Mouse (Mus musculus): ENCODE results near the gene Drd3. TPM values are rescaled to one million over a fixed set of nuclear protein-coding genes. Genes with fewer than 3 reads are reported as not detected.

Gene Drd3
- polyA plus RNA-seq, 1 experiment from 2014 or later, result not detected

- Histone ChIP-seq H3K27me3 (replicated peaks; ENCODE audit: control insufficient read depth, insufficient read depth, low read length) (no peaks in the 10 kb centered on the region), H3K4me1 (ENCODE audit: control insufficient read depth, insufficient read depth, low read length) (no peaks in the 10 kb centered on the region), H3K9ac (ENCODE audit: low read depth, low read length) (no peak overlapping the region), H3K36me3 (ENCODE audit: control insufficient read depth, insufficient read depth, low read length) (no peaks in the 10 kb centered on the region), H3K4me2 (ENCODE audit: low read depth, low read length) (no peak overlapping the region), H3K27ac (replicated peaks; ENCODE audit: low read depth, low read length) (no peak overlapping the region), H3K9me3 (ENCODE audit: control insufficient read depth, low read length) (no peaks in the 10 kb centered on the region), H3K4me3 (ENCODE audit: low read depth, low read length) (no peak overlapping the region)
- WGBS, result 70% methylated on average over 1 of the region's 1 CpGs
- DNase-seq (ENCODE audit: low spot score), result no peak
- no peak for ATAC-seq (ENCODE audit: low read depth)
These were observed 96.0 kb downstream of the Drd3 start for GRCm38 (mm10) chr16:43849839-43850238.

- Histone ChIP-seq H3K9me3 (ENCODE audit: control insufficient read depth, low read length) (no peaks in the 10 kb centered on the region), H3K27me3 (replicated peaks; ENCODE audit: control insufficient read depth, insufficient read depth, low read length) (no peaks in the 10 kb centered on the region), H3K4me3 (ENCODE audit: low read depth, low read length) (no peak overlapping the region), H3K4me2 (ENCODE audit: low read depth, low read length) (no peak overlapping the region), H3K9ac (ENCODE audit: low read depth, low read length) (no peak overlapping the region), H3K27ac (replicated peaks; ENCODE audit: low read depth, low read length) (no peak overlapping the region), H3K36me3 (ENCODE audit: control insufficient read depth, insufficient read depth, low read length) (peaks cover 20% of the 10 kb centered on the region), H3K4me1 (ENCODE audit: control insufficient read depth, insufficient read depth, low read length) (no peaks in the 10 kb centered on the region; the same call in 1 of the 2 replicates)
- 88% methylated on average over 5 of the region's 5 CpGs for WGBS
- DNase-seq (ENCODE audit: low spot score) (no peak), ATAC-seq (ENCODE audit: low read depth) (no peak)
These were observed 105.2 kb downstream of the Drd3 start for GRCm38 (mm10) chr16:43858941-43859476.

- Histone ChIP-seq H3K4me3 (ENCODE audit: low read depth, low read length) (no peak overlapping the region), H3K27ac (replicated peaks; ENCODE audit: low read depth, low read length) (no peak overlapping the region), H3K27me3 (replicated peaks; ENCODE audit: control insufficient read depth, insufficient read depth, low read length) (no peaks in the 10 kb centered on the region), H3K4me2 (ENCODE audit: low read depth, low read length) (no peak overlapping the region), H3K36me3 (ENCODE audit: control insufficient read depth, insufficient read depth, low read length) (peaks cover 24% of the 10 kb centered on the region), H3K4me1 (ENCODE audit: control insufficient read depth, insufficient read depth, low read length) (no peaks in the 10 kb centered on the region; the same call in 1 of the 2 replicates), H3K9ac (ENCODE audit: low read depth, low read length) (no peak overlapping the region), H3K9me3 (ENCODE audit: control insufficient read depth, low read length) (no peaks in the 10 kb centered on the region)
- 83% methylated on average over 6 of the region's 6 CpGs for whole genome bisulfite sequencing
- DNase-seq (ENCODE audit: low spot score) (no peak), ATAC-seq (ENCODE audit: low read depth) (no peak)
These were observed 106.8 kb downstream of the Drd3 start for GRCm38 (mm10) chr16:43860624-43861023.

- no peak for ATAC-seq (ENCODE audit: low read depth)
- Histone ChIP-seq H3K4me3 (ENCODE audit: low read depth, low read length) (no peak overlapping the region), H3K9me3 (ENCODE audit: control insufficient read depth, low read length) (no peaks in the 10 kb centered on the region), H3K27ac (replicated peaks; ENCODE audit: low read depth, low read length) (peak overlapping the region; percentile 39), H3K4me2 (ENCODE audit: low read depth, low read length) (no peak overlapping the region), H3K4me1 (ENCODE audit: control insufficient read depth, insufficient read depth, low read length) (peaks cover 2% of the 10 kb centered on the region; the same call in 1 of the 2 replicates), H3K36me3 (ENCODE audit: control insufficient read depth, insufficient read depth, low read length) (peaks cover 51% of the 10 kb centered on the region), H3K27me3 (replicated peaks; ENCODE audit: control insufficient read depth, insufficient read depth, low read length) (no peaks in the 10 kb centered on the region), H3K9ac (ENCODE audit: low read depth, low read length) (no peak overlapping the region)
- DNase-seq (ENCODE audit: low spot score), result peak; percentile 56
These were observed 116.0 kb downstream of the Drd3 start for GRCm38 (mm10) chr16:43869805-43870204.

- Histone ChIP-seq H3K9me3 (ENCODE audit: control insufficient read depth, low read length) (no peaks in the 10 kb centered on the region), H3K9ac (ENCODE audit: low read depth, low read length) (no peak overlapping the region), H3K36me3 (ENCODE audit: control insufficient read depth, insufficient read depth, low read length) (peaks cover 67% of the 10 kb centered on the region), H3K27me3 (replicated peaks; ENCODE audit: control insufficient read depth, insufficient read depth, low read length) (no peaks in the 10 kb centered on the region), H3K4me3 (ENCODE audit: low read depth, low read length) (no peak overlapping the region), H3K4me1 (ENCODE audit: control insufficient read depth, insufficient read depth, low read length) (peaks cover 2% of the 10 kb centered on the region; the same call in 1 of the 2 replicates), H3K27ac (replicated peaks; ENCODE audit: low read depth, low read length) (no peak overlapping the region), H3K4me2 (ENCODE audit: low read depth, low read length) (no peak overlapping the region)
- ATAC-seq (ENCODE audit: low read depth) (no peak), DNase-seq (ENCODE audit: low spot score) (no peak)
- 79% methylated on average over 7 of the region's 7 CpGs for WGBS
These were observed 117.6 kb downstream of the Drd3 start for GRCm38 (mm10) chr16:43871419-43871818.

Small RNAs within 50 kb of the gene (microRNA-seq; reads per million reads assigned to microRNA genes)
- not detected for gene Gm25996 (ENCODE audit: borderline number of aligned reads)

Other genes with a start within 250 kb of the Drd3 start
- gene Tigit, start 89.9 kb upstream of the Drd3 start, polyA plus RNA-seq (2014; fragmentation: Nextera tagmentation; extraction: Ambion mirVana), result not detected in 2 replicates
- gene Ccdc191, start 135.8 kb downstream of the Drd3 start, polyA plus RNA-seq (2014; fragmentation: Nextera tagmentation; extraction: Ambion mirVana), result 10.0 and 11.9 TPM in 2 replicates
- 28.3 and 34.1 TPM in 2 replicates for gene Qtrt2, start 172.8 kb downstream of the Drd3 start, polyA plus RNA-seq (2014; fragmentation: Nextera tagmentation; extraction: Ambion mirVana)
- 0.71 and 1.2 TPM in 2 replicates for gene Zdhhc23, start 225.8 kb downstream of the Drd3 start, polyA plus RNA-seq (2014; fragmentation: Nextera tagmentation; extraction: Ambion mirVana)